Mouse (Mus musculus) embryonic fibroblast, embryonic 13.5 days (primary cell): ENCODE results near the gene Abraxas1. TPM values are rescaled to one million over a fixed set of nuclear protein-coding genes. Genes with fewer than 3 reads are reported as not detected.

Experiments
- H3K27ac ChIP-seq: 2 replicates; pipeline ENCODE4 v1.5.1; 2012; ENCODE audit warnings: low read length, control low read depth, inconsistent platforms; ENCODE audit not compliant: insufficient read depth
- H3K4me1 ChIP-seq: 2 replicates; pipeline ENCODE4 v1.6.1; 2011; ENCODE audit warnings: low read length; ENCODE audit not compliant: control insufficient read depth, insufficient read depth
- H3K4me3 ChIP-seq: 2 replicates; pipeline ENCODE4 v1.5.1; 2011; ENCODE audit warnings: mild to moderate bottlenecking, control low read depth, low read length; ENCODE audit not compliant: insufficient read depth
- CTCF ChIP-seq: IDR thresholded peaks from 2 replicates; pipeline ENCODE4 v1.5.1; 2011; ENCODE audit warnings: mild to moderate bottlenecking, control low read depth, low read length, moderate library complexity, borderline replicate concordance; ENCODE audit not compliant: insufficient read depth
- POLR2A ChIP-seq: IDR thresholded peaks from 2 replicates; pipeline ENCODE4 v1.6.1; 2011; ENCODE audit warnings: low read depth, mild to moderate bottlenecking, control low read depth, low read length, moderate library complexity
- polyA plus RNA-seq: library from polyadenylated mRNA; stranded (reverse); fragments of >200 nt; gene quantifications from 2 replicates; pipeline ENCODE4 v1.2.4, GENCODE M21; 2011; ENCODE audit warnings: low read depth; ENCODE audit not compliant: missing spikeins, insufficient read length

Abraxas1 gene
- polyA plus RNA-seq, 1 experiment: 15.0 TPM

- no peak for TF ChIP-seq CTCF
- no peak for TF ChIP-seq POLR2A
- Histone ChIP-seq H3K4me1 (no peaks in the 10 kb centered on the region), H3K27ac (no peak overlapping the region), H3K4me3 (no peak overlapping the region)
Observed at GRCm38 (mm10) chr5:100779002-100779401, 41.8 kb downstream of the Abraxas1 start.

DNA sequence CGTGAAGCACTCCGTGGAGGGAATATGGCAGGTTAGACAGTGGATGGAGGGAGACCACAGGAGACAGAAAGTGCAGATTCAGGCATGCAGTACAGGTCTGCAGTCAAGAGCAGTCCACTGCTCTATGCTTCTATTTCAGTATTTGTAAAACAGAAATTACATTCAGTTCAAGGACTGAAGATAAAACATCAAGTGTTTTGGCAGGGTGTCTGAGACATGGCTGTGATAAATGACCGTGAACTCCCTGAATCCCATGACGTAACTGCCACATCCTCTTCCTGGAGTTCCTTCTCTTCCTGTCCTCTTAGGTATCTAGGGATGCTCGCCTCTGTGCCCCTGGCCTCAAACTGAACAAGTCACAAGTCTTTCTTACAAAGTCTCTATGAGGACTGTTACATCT is 43.9 kb downstream of the Abraxas1 start:
- no peak overlapping the region for H3K4me3 ChIP-seq
- H3K4me1 ChIP-seq: no peaks in the 10 kb centered on the region
- no peak overlapping the region for H3K27ac ChIP-seq
- no peak for TF ChIP-seq CTCF
- TF ChIP-seq POLR2A: no peak

DNA sequence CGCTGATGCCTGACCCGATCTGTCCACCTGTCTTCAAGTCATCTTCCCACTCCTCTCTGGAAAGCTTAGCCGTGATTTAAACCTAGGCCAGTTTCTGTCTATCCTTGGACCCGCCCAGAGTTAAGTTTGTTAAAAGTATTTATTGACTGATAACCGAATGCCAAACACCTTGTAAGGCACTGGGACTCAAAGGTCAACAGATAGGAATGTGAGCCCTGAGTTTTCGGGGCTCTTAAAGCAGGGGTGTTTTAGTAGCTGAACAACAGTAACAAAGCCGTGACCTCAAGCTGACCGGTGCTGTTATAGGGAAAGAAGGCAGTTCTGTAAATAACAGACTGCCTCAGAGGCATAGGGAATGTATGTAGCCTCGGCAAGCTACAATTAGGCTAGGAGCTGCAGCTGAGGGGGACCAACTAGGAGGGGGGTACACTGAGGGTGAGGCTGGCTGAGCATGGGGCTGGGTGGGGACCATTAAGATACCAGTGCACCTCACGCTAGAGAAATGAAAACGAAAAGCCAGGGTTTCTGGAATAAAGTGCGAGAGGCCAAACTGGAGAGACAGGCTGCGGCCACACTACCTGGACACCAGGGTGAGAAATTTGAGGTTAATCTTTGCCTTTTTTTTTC is 44.9 kb downstream of the Abraxas1 start:
- H3K4me1 ChIP-seq: no peaks in the 10 kb centered on the region
- H3K4me3 ChIP-seq: no peak overlapping the region
- TF ChIP-seq CTCF: no peak
- TF ChIP-seq POLR2A: no peak
- no peak overlapping the region for H3K27ac ChIP-seq

DNA sequence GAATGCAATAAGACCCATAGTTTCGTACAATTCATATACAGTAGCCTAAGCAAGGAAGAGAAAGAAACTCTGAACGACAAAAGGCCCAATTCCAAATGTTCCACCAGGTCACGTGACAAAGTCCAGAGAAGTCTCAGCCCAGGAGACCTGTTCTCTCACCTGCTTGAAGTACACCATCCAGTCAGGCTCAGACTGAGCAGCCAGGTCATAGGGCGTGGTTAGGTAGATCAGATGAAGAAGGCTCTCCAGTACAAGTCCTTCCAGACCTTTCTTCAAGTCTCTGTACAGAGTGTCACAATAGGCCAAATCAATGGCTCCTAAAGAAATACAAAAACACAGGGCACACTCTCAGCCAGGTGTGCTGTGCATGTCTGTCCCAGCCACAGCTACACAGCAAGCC is 49.2 kb downstream of the Abraxas1 start:
- Histone ChIP-seq H3K4me3 (no peak overlapping the region), H3K4me1 (no peaks in the 10 kb centered on the region), H3K27ac (no peak overlapping the region)
- TF ChIP-seq POLR2A (no peak), CTCF (no peak)

- TF ChIP-seq CTCF (no peak), POLR2A (no peak)
- H3K4me3 ChIP-seq: no peak overlapping the region
- H3K27ac ChIP-seq: no peak overlapping the region
- no peaks in the 10 kb centered on the region for H3K4me1 ChIP-seq
Observed at GRCm38 (mm10) chr5:100766026-100766425, 54.7 kb downstream of the Abraxas1 start.

DNA sequence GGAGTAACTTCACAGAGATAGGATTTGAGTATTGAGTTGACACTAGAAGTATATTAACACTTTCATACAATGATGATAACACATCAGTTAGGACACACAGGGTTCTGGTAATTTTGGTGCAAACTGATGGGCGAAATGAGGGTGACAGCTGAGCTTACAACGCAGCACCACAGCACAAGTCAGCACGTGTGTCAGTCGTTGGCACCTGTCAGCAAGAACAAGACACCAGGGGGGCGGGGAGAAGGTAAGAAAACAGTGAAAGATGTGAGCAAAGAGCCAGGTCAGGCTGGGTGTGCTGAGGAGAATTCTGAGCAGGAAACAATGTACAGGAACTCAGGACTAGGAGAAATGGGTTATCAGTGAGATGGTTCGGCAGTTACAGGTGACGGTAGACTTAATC is 59.0 kb downstream of the Abraxas1 start:
- H3K27ac ChIP-seq: no peak overlapping the region
- TF ChIP-seq CTCF (no peak), POLR2A (no peak)
- no peak overlapping the region for H3K4me3 ChIP-seq
- H3K4me1 ChIP-seq: no peaks in the 10 kb centered on the region

DNA sequence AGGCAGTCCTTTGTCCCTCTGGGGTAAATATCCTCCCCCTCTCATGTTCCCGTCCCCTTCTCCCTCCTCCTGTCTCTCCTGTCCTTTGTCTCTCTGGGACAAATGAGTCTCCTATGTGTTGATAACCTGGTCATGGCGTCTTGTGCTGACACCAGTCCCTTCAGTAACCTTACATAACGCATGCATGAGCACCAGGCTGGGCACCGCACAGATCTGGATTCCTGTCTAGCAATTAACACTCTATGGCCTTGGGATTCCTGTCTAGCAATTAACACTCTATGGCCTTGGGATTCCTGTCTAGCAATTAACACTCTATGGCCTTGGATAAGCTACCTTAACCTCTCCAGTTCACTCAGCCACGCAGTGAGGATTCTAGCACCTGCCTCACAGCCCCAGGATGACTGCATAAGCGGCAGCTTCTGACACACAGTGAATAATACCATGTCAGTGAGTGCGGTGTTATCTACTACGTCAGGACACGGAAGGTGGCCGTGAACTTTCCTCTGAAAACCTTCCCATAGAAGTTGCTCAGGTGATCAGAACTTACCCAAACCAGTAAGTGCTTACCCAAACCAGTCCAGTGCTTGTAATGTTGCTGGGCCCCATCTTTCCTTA is 60.6 kb downstream of the Abraxas1 start:
- TF ChIP-seq POLR2A (no peak), CTCF (no peak)
- Histone ChIP-seq H3K27ac (no peak overlapping the region), H3K4me3 (no peak overlapping the region), H3K4me1 (no peaks in the 10 kb centered on the region)

DNA sequence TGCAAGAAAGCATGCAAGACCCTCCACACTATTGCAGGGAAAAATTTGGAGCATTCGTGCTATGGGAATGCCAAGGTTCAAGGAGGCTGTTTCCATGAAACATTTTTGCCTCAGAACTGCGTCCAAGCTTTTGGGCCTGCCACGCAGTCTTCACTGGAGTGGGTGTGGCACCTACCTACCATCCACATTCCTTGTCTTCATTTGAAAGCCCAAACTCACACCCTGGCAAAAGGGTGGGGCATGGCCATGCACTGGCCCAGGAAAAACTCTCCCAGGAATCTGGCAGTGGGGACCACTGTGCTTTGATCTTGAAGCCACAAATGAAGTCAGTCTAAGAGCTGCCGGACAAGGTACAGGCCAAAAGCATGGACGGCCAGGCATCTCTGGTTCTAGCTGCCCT is 62.6 kb downstream of the Abraxas1 start:
- TF ChIP-seq CTCF (no peak), POLR2A (no peak)
- H3K4me1 ChIP-seq: no peaks in the 10 kb centered on the region
- H3K27ac ChIP-seq: no peak overlapping the region
- H3K4me3 ChIP-seq: no peak overlapping the region

Other genes with a start within 250 kb of the Abraxas1 start
- 43.8 and 104 TPM in 2 replicates for gene Plac8, start 248.7 kb downstream of the Abraxas1 start, polyA plus RNA-seq
- gene Coq2, start 145.8 kb downstream of the Abraxas1 start, polyA plus RNA-seq: 31.3 and 31.8 TPM in 2 replicates
- gene Hpse, start 101.2 kb downstream of the Abraxas1 start, polyA plus RNA-seq: 2.8 and 3.2 TPM in 2 replicates
- 6.9 and 7.0 TPM in 2 replicates for gene Helq, start 22.4 kb downstream of the Abraxas1 start, polyA plus RNA-seq
- 121 and 122 TPM in 2 replicates for gene Mrps18c, start 22.3 kb downstream of the Abraxas1 start, polyA plus RNA-seq
- 1.7 and 2.0 TPM in 2 replicates for gene Gpat3, start 24.7 kb upstream of the Abraxas1 start, polyA plus RNA-seq